Mouse (Mus musculus): ENCODE data around the gene Arhgef38. TPM values are rescaled to one million over a fixed set of nuclear protein-coding genes. Genes with fewer than 3 reads are reported as not detected.

Arhgef38 gene
- polyA plus RNA-seq, 1 experiment from 2014 or later = 1.5 TPM

DNA sequence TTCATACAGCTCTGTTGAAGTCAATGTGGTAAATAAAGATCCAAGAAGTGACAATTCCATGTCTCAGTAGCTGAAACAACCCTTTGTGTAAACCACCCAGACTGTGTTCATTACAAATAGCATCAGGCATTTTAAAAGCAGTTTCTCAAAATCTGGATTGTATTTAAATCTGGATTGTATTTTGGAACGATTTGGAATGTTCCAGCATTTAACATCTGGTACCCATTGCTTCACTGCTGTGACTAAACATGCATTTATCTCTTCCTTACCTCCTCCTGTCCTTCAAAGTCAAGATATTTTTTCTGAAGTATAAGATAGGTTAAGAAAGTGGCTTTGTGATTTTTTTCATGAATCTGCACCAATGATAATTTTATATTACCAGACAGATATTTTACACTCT is 121.5 kb downstream of the Arhgef38 start:
- WGBS = 15% methylated on average over 1 of the region's 1 CpGs
- no peak overlapping the region; the same call in 1 of the 2 replicates for H3K27ac ChIP-seq (replicated peaks; ENCODE audit: low read depth, low read length)
- no peaks in the 10 kb centered on the region for H3K4me1 ChIP-seq (ENCODE audit: control insufficient read depth, insufficient read depth, low read length)
- peaks cover 18% of the 10 kb centered on the region for H3K36me3 ChIP-seq (ENCODE audit: control insufficient read depth, insufficient read depth, low read length)
- H3K4me3 ChIP-seq (ENCODE audit: low read depth, low read length) = no peak overlapping the region
- H3K9me3 ChIP-seq (ENCODE audit: control insufficient read depth, low read length) = no peaks in the 10 kb centered on the region
- H3K27me3 ChIP-seq (replicated peaks; ENCODE audit: control insufficient read depth, insufficient read depth, low read length) = no peaks in the 10 kb centered on the region
- ATAC-seq (ENCODE audit: low read depth) = no peak
- DNase-seq (ENCODE audit: low spot score) = peak; percentile 61
- H3K9ac ChIP-seq (ENCODE audit: low read depth, low read length) = no peak overlapping the region
- H3K4me2 ChIP-seq (ENCODE audit: low read depth, low read length) = no peak overlapping the region

DNA sequence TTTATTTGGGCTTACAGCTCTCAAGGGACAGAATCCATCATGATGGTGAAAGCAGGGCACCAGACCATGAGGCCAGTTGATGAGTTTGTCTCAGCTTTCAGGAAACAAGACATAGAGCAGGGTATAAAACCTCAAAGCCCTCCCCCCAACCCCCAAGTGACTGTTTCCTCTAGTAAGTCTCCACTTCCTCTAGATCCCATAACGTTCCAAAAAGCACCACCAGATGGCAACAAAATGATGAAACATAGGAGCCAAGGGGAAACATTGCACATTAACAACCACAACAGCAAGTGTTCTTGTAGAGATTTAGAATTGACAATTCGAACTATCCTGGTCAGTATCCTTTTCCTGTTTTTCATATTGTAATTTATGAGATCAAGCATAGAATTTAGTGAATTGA is 123.0 kb downstream of the Arhgef38 start:
- Histone ChIP-seq H3K4me2 (ENCODE audit: low read depth, low read length) (no peak overlapping the region), H3K27ac (replicated peaks; ENCODE audit: low read depth, low read length) (no peak overlapping the region), H3K9ac (ENCODE audit: low read depth, low read length) (no peak overlapping the region), H3K4me1 (ENCODE audit: control insufficient read depth, insufficient read depth, low read length) (no peaks in the 10 kb centered on the region), H3K4me3 (ENCODE audit: low read depth, low read length) (no peak overlapping the region), H3K36me3 (ENCODE audit: control insufficient read depth, insufficient read depth, low read length) (peaks cover 31% of the 10 kb centered on the region), H3K27me3 (replicated peaks; ENCODE audit: control insufficient read depth, insufficient read depth, low read length) (no peaks in the 10 kb centered on the region), H3K9me3 (ENCODE audit: control insufficient read depth, low read length) (no peaks in the 10 kb centered on the region)
- no peak for ATAC-seq (ENCODE audit: low read depth)
- peak; percentile 35 for DNase-seq (ENCODE audit: low spot score)
- WGBS = 42% methylated on average over 2 of the region's 2 CpGs

DNA sequence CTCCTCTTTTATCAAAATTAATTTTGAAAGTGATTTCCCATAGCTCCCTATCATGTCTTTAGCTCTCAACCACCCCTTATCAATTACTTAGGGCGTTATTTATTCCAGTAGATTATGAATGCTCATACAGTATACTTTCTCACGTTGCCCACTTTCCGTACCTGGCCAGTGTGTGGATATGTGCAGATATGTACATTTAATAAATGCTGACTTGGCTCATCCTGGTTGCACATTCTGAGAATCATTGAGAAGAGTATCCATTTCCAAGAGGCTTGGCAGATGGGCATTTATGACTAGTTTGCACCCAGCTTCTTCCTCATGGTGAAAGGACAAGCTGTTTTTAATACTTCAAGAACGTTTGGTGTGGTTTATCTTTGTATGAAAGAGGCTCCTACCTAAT is 124.9 kb downstream of the Arhgef38 start:
- Histone ChIP-seq H3K27me3 (replicated peaks; ENCODE audit: control insufficient read depth, insufficient read depth, low read length) (no peaks in the 10 kb centered on the region), H3K9me3 (ENCODE audit: control insufficient read depth, low read length) (no peaks in the 10 kb centered on the region), H3K27ac (replicated peaks; ENCODE audit: low read depth, low read length) (no peak overlapping the region), H3K36me3 (ENCODE audit: control insufficient read depth, insufficient read depth, low read length) (peaks cover 46% of the 10 kb centered on the region), H3K4me3 (ENCODE audit: low read depth, low read length) (no peak overlapping the region), H3K9ac (ENCODE audit: low read depth, low read length) (no peak overlapping the region), H3K4me1 (ENCODE audit: control insufficient read depth, insufficient read depth, low read length) (no peaks in the 10 kb centered on the region), H3K4me2 (ENCODE audit: low read depth, low read length) (no peak overlapping the region)
- ATAC-seq (ENCODE audit: low read depth) (no peak), DNase-seq (ENCODE audit: low spot score) (no peak)
- 90% methylated on average over 4 of the region's 4 CpGs for WGBS

- ATAC-seq (ENCODE audit: low read depth) (no peak), DNase-seq (ENCODE audit: low spot score) (no peak)
- 83% methylated on average over 4 of the region's 4 CpGs for WGBS
- H3K36me3 ChIP-seq (ENCODE audit: control insufficient read depth, insufficient read depth, low read length) = peaks cover 55% of the 10 kb centered on the region
- H3K27ac ChIP-seq (replicated peaks; ENCODE audit: low read depth, low read length) = no peak overlapping the region
- H3K4me2 ChIP-seq (ENCODE audit: low read depth, low read length) = no peak overlapping the region
- H3K27me3 ChIP-seq (replicated peaks; ENCODE audit: control insufficient read depth, insufficient read depth, low read length) = no peaks in the 10 kb centered on the region
- H3K9ac ChIP-seq (ENCODE audit: low read depth, low read length) = no peak overlapping the region
- no peak overlapping the region for H3K4me3 ChIP-seq (ENCODE audit: low read depth, low read length)
- no peaks in the 10 kb centered on the region for H3K9me3 ChIP-seq (ENCODE audit: control insufficient read depth, low read length)
- no peaks in the 10 kb centered on the region for H3K4me1 ChIP-seq (ENCODE audit: control insufficient read depth, insufficient read depth, low read length)
Observed at GRCm38 (mm10) chr3:133108731-133109130, 126.0 kb downstream of the Arhgef38 start.

GRCm38 (mm10) chr3:133104436-133104835 is 130.3 kb downstream of the Arhgef38 start:
- Histone ChIP-seq H3K4me2 (ENCODE audit: low read depth, low read length) (no peak overlapping the region), H3K4me3 (ENCODE audit: low read depth, low read length) (no peak overlapping the region), H3K9me3 (ENCODE audit: control insufficient read depth, low read length) (no peaks in the 10 kb centered on the region), H3K27ac (replicated peaks; ENCODE audit: low read depth, low read length) (no peak overlapping the region), H3K27me3 (replicated peaks; ENCODE audit: control insufficient read depth, insufficient read depth, low read length) (no peaks in the 10 kb centered on the region), H3K4me1 (ENCODE audit: control insufficient read depth, insufficient read depth, low read length) (no peaks in the 10 kb centered on the region), H3K9ac (ENCODE audit: low read depth, low read length) (no peak overlapping the region), H3K36me3 (ENCODE audit: control insufficient read depth, insufficient read depth, low read length) (peaks cover 75% of the 10 kb centered on the region)
- WGBS = 86% methylated on average over 3 of the region's 3 CpGs
- DNase-seq (ENCODE audit: low spot score) (no peak), ATAC-seq (ENCODE audit: low read depth) (no peak)

- ATAC-seq (ENCODE audit: low read depth) = no peak
- WGBS = 82% methylated on average over 3 of the region's 3 CpGs
- DNase-seq (ENCODE audit: low spot score) = no peak
- no peak overlapping the region for H3K9ac ChIP-seq (ENCODE audit: low read depth, low read length)
- H3K9me3 ChIP-seq (ENCODE audit: control insufficient read depth, low read length) = no peaks in the 10 kb centered on the region
- no peak overlapping the region for H3K27ac ChIP-seq (replicated peaks; ENCODE audit: low read depth, low read length)
- H3K4me1 ChIP-seq (ENCODE audit: control insufficient read depth, insufficient read depth, low read length) = no peaks in the 10 kb centered on the region
- H3K27me3 ChIP-seq (replicated peaks; ENCODE audit: control insufficient read depth, insufficient read depth, low read length) = no peaks in the 10 kb centered on the region
- H3K4me2 ChIP-seq (ENCODE audit: low read depth, low read length) = no peak overlapping the region
- H3K36me3 ChIP-seq (ENCODE audit: control insufficient read depth, insufficient read depth, low read length) = peaks cover 75% of the 10 kb centered on the region
- H3K4me3 ChIP-seq (ENCODE audit: low read depth, low read length) = no peak overlapping the region
Observed at GRCm38 (mm10) chr3:133103768-133104167, 131.0 kb downstream of the Arhgef38 start.

DNA sequence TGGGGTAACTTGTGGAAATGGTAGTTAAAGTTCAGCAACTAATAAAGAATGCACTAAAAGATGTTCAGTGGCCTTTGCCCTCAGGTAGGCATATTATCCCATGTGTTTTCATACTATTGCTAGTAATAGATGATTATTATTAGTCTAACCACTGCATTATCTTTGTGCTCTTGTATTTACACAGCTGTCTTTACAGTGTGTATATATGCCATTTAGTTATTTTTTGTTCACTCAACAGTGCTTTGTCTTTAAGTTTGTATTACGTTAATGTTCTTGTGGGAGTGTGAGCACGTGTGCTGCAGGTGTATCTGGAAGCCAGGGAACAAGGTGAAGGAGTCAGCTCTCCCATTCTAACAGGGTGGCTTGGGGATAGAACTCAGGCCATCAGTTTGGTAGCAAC is 135.8 kb downstream of the Arhgef38 start:
- H3K27me3 ChIP-seq (replicated peaks; ENCODE audit: control insufficient read depth, insufficient read depth, low read length) = no peaks in the 10 kb centered on the region
- no peak overlapping the region for H3K9ac ChIP-seq (ENCODE audit: low read depth, low read length)
- peaks cover 56% of the 10 kb centered on the region for H3K36me3 ChIP-seq (ENCODE audit: control insufficient read depth, insufficient read depth, low read length)
- H3K4me1 ChIP-seq (ENCODE audit: control insufficient read depth, insufficient read depth, low read length) = 0 out of 2 replicates have a peak, but pooled peaks cover 4% of the 10 kb centered on the region
- DNase-seq (ENCODE audit: low spot score) = no peak
- no peak for ATAC-seq (ENCODE audit: low read depth)
- WGBS = 82% methylated on average over 2 of the region's 2 CpGs
- no peaks in the 10 kb centered on the region for H3K9me3 ChIP-seq (ENCODE audit: control insufficient read depth, low read length)
- H3K27ac ChIP-seq (replicated peaks; ENCODE audit: low read depth, low read length) = no peak overlapping the region
- H3K4me2 ChIP-seq (ENCODE audit: low read depth, low read length) = no peak overlapping the region
- no peak overlapping the region for H3K4me3 ChIP-seq (ENCODE audit: low read depth, low read length)

DNA sequence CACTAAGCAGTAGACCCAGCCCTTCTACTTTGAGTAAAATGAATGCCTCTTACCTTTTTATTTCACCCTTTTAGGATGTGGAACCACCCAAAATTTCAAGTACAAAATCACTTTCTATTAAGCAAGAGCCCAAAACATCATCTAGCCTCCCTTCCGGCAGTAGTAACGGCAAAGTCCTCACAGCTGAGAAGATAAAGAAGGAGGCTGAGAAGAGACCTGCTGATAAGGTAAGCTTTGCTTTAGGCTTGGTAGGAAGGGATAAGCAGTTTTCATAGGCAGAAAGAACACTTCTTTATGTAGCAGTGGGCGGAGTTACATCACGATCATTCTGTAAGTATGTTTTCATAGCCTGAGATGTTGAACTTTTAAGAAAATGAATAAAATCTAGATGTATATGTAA is 136.4 kb downstream of the Arhgef38 start:
- WGBS = 95% methylated on average over 4 of the region's 4 CpGs

GRCm38 (mm10) chr3:133097936-133098335 is 136.8 kb downstream of the Arhgef38 start:
- no peak overlapping the region for H3K4me2 ChIP-seq (ENCODE audit: low read depth, low read length)
- ATAC-seq (ENCODE audit: low read depth) (no peak), DNase-seq (ENCODE audit: low spot score) (no peak)
- H3K9ac ChIP-seq (ENCODE audit: low read depth, low read length) = no peak overlapping the region
- H3K4me3 ChIP-seq (ENCODE audit: low read depth, low read length) = no peak overlapping the region
- H3K4me1 ChIP-seq (ENCODE audit: control insufficient read depth, insufficient read depth, low read length) = peaks cover 6% of the 10 kb centered on the region; the same call in 1 of the 2 replicates
- no peak overlapping the region for H3K27ac ChIP-seq (replicated peaks; ENCODE audit: low read depth, low read length)
- no peaks in the 10 kb centered on the region for H3K27me3 ChIP-seq (replicated peaks; ENCODE audit: control insufficient read depth, insufficient read depth, low read length)
- WGBS = 97% methylated on average over 6 of the region's 6 CpGs
- H3K36me3 ChIP-seq (ENCODE audit: control insufficient read depth, insufficient read depth, low read length) = peaks cover 50% of the 10 kb centered on the region
- H3K9me3 ChIP-seq (ENCODE audit: control insufficient read depth, low read length) = no peaks in the 10 kb centered on the region

More for the DNA sequence above, 136.4 kb downstream of the Arhgef38 start:
- ATAC-seq (ENCODE audit: low read depth) (no peak), DNase-seq (ENCODE audit: low spot score) (no peak)
- H3K9me3 ChIP-seq (ENCODE audit: control insufficient read depth, low read length) = no peaks in the 10 kb centered on the region
- no peak overlapping the region for H3K27ac ChIP-seq (replicated peaks; ENCODE audit: low read depth, low read length)
- H3K4me1 ChIP-seq (ENCODE audit: control insufficient read depth, insufficient read depth, low read length) = 0 out of 2 replicates have a peak, but pooled peaks cover 4% of the 10 kb centered on the region
- no peak overlapping the region for H3K4me2 ChIP-seq (ENCODE audit: low read depth, low read length)
- no peak overlapping the region for H3K9ac ChIP-seq (ENCODE audit: low read depth, low read length)
- peaks cover 51% of the 10 kb centered on the region for H3K36me3 ChIP-seq (ENCODE audit: control insufficient read depth, insufficient read depth, low read length)
- H3K4me3 ChIP-seq (ENCODE audit: low read depth, low read length) = no peak overlapping the region
- H3K27me3 ChIP-seq (replicated peaks; ENCODE audit: control insufficient read depth, insufficient read depth, low read length) = no peaks in the 10 kb centered on the region
